Mouse (Mus musculus) T-helper 1 cell (primary cell): ENCODE measurements around the gene Ppp2ca.
"Not testable (repeated sequence)": the region's sequence is repeated elsewhere in the genome, so short reads cannot be mapped to it uniquely, and the experiment has no call there.

ENCODE experiments used
- in situ Hi-C: fragments of 300-600 bp; cut with MboI, MseI; formaldehyde crosslinking; loops from one replicate; pipeline ENCODE4 v1.15.1; 2025; ENCODE audit warnings: high pct_unique_total_duplicates

Ppp2ca gene

GRCm38 (mm10) chr11:52129621-52130450, 31.4 kb downstream of the Ppp2ca start:
- in situ Hi-C loops = no loop called here

- in situ Hi-C loops = no loop called here
Observed at GRCm38 (mm10) chr11:52130451-52131068, 32.1 kb downstream of the Ppp2ca start.

GRCm38 (mm10) chr11:52143675-52144074, 45.2 kb downstream of the Ppp2ca start:
- in situ Hi-C loops = not testable (repeated sequence)

- in situ Hi-C loops = loop anchor here (5.0 kb wide), 1 partner anchor 77 kb away; no protein-coding TSS in a partner anchor
Observed at GRCm38 (mm10) chr11:52145428-52145827, 46.9 kb downstream of the Ppp2ca start, which contains the start of gene Olfr1373. Gene Olfr1373 (minus strand): TSS chr11:52145528.

GRCm38 (mm10) chr11:52163926-52164325, 65.4 kb downstream of the Ppp2ca start:
- in situ Hi-C loops = no loop called here

GRCm38 (mm10) chr11:52167126-52167525, 68.6 kb downstream of the Ppp2ca start:
- in situ Hi-C loops = no loop called here

- in situ Hi-C loops = not testable (repeated sequence)
Observed at GRCm38 (mm10) chr11:52167901-52168302, 69.4 kb downstream of the Ppp2ca start.

GRCm38 (mm10) chr11:52168461-52168860, 70.0 kb downstream of the Ppp2ca start:
- in situ Hi-C loops = no loop called here
